Mouse (Mus musculus) kidney, embryonic 14.5 days (tissue): Measurements from ENCODE around the gene G6pc. TPM values are rescaled to one million over a fixed set of nuclear protein-coding genes. Genes with fewer than 3 reads are reported as not detected.

Experiments used
- ATAC-seq: fragments of 200-750 bp; cut with Nextera tagmentation; 2 replicates; pipeline ENCODE4 v1.8.0; 2017; ENCODE audit warnings: moderate number of reproducible peaks, mild to moderate bottlenecking, moderate TSS enrichment, moderate library complexity; ENCODE audit not compliant: low FRiP score, low TSS enrichment
- H3K27ac ChIP-seq: fragments of 300-500 bp; sonication (generic); 2 replicates; pipeline ENCODE4 v1.5.1; 2014; ENCODE audit warnings: low read depth, mild to moderate bottlenecking, low read length, moderate library complexity, mixed read lengths
- H3K27me3 ChIP-seq: fragments of 300-500 bp; sonication (generic); 2 replicates; pipeline ENCODE4 v1.6.1; 2014; ENCODE audit warnings: mild to moderate bottlenecking, low read length; ENCODE audit not compliant: control insufficient read depth, insufficient read depth
- H3K36me3 ChIP-seq: fragments of 300-500 bp; sonication (generic); 2 replicates; pipeline ENCODE4 v1.6.1; 2014; ENCODE audit warnings: low read length, mixed read lengths; ENCODE audit not compliant: control insufficient read depth, insufficient read depth
- H3K4me1 ChIP-seq: fragments of 300-500 bp; sonication (generic); 2 replicates; pipeline ENCODE4 v1.6.1; 2014; ENCODE audit warnings: low read length, mixed read lengths; ENCODE audit not compliant: control insufficient read depth, insufficient read depth
- H3K4me2 ChIP-seq: fragments of 300-500 bp; sonication (generic); replicated peaks from 2 replicates; pipeline ENCODE4 v1.6.1; 2014; ENCODE audit warnings: low read depth, mild to moderate bottlenecking, low read length
- H3K4me3 ChIP-seq: fragments of 300-500 bp; sonication (generic); 2 replicates; pipeline ENCODE4 v1.5.1; 2014; ENCODE audit warnings: mild to moderate bottlenecking, low read length
- H3K9ac ChIP-seq: fragments of 300-500 bp; sonication (generic); 2 replicates; pipeline ENCODE4 v1.6.1; 2014; ENCODE audit warnings: low read depth, mild to moderate bottlenecking, low read length, moderate library complexity
- H3K9me3 ChIP-seq: fragments of 300-500 bp; sonication (generic); 2 replicates; pipeline ENCODE4 v1.6.1; 2016; ENCODE audit warnings: low read length; ENCODE audit not compliant: control insufficient read depth
- WGBS: fragments of 180-500 bp; shearing (Covaris S2); extraction: QIAGEN DNeasy Blood & Tissue Kit; methylation state at CpG from one replicate; pipeline ENCODE4 v1.1.7; 2014; 5-methylcytosine and 5-hydroxymethylcytosine counted together
- polyA plus RNA-seq: library from polyadenylated mRNA; unstranded; fragments of >200 nt; fragmentation: Nextera tagmentation; extraction: Ambion mirVana; gene quantifications from 2 replicates; pipeline ENCODE4 v1.2.1, GENCODE M21; 2014

Gene G6pc
- polyA plus RNA-seq, 1 experiment from 2014 or later, result 0.08 TPM

DNA sequence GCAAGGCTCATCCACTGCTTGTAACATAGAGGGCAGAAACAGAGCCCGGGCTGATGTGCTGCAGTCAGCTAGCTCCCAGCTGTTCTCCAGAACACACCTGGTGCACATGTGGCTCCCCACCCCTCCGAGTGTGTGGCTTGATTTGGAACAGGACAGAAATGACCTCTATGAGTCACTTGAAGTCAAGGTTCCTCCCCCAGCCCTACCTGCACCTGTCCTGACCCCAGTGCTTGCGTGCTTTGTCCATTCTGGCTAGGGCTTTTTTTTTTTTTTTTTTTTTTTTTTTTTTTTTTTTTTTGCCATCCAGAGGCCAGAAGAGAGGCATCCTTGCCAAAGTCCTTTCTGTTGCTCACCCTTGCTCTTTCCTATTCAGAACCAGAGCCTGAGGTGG is 15.6 kb upstream of the G6pc start:
- H3K4me2 ChIP-seq, result no peak overlapping the region
- no peaks in the 10 kb centered on the region for H3K27me3 ChIP-seq
- no peaks in the 10 kb centered on the region for H3K9me3 ChIP-seq
- ATAC-seq, result no peak
- no peak overlapping the region for H3K4me3 ChIP-seq
- no peak overlapping the region for H3K9ac ChIP-seq
- WGBS, result 58% methylated on average over 3 of the region's 3 CpGs
- 0 out of 2 replicates have a peak, but pooled peaks cover 4% of the 10 kb centered on the region for H3K4me1 ChIP-seq
- H3K27ac ChIP-seq, result no peak overlapping the region
- no peaks in the 10 kb centered on the region for H3K36me3 ChIP-seq

DNA sequence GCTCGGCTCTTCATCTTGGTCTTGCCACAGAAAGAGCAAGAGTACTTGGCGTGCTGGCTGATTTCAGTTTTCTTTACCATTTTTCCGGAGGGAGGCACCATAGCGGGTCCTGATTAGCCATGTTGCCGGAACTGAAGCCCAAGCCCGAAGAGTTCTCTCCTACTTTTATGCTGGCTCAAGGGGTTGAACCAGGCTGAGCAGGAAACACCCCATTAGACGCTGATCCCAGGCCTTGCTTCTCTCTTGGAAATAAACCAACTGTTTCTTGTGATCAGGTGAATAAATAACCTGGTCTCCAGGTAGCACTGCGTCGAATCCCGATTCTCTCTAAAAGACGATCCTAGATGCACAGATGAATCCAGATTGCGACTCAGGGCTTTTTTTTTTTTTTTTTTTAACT is 13.9 kb upstream of the G6pc start:
- H3K9me3 ChIP-seq, result no peaks in the 10 kb centered on the region
- no peak overlapping the region for H3K4me3 ChIP-seq
- no peak for ATAC-seq
- no peaks in the 10 kb centered on the region for H3K36me3 ChIP-seq
- no peak overlapping the region for H3K27ac ChIP-seq
- H3K4me1 ChIP-seq, result 0 out of 2 replicates have a peak, but pooled peaks cover 4% of the 10 kb centered on the region
- no peak overlapping the region for H3K9ac ChIP-seq
- WGBS, result 83% methylated on average over 12 of the region's 12 CpGs
- no peak overlapping the region for H3K4me2 ChIP-seq
- H3K27me3 ChIP-seq, result no peaks in the 10 kb centered on the region

DNA sequence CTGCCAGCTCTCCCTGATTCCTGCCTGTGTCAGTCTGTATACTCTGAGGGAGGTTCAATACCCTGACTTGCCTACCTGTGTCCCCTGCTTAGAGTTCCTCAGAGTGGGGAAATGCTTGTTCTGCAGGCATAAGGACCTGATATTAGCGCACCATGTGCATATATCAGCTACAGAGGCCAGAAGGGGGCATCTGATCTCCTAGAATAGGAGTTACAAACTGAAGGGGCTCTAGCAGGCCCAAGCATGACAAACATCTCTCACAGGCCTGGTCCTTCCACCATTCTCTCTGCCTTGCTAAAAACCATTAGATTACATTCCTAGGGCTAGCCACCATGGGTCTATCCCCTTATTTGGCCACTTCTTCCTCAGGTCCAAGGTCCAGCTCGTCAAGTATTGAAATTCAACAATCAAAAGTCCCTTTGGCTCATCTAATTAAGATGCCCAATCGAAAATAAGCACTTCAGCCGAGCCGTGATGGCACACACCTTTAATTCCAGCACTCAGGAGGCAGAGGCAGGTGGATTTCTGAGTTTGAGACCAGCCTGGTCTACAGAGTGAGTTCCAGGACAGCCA is 12.8 kb upstream of the G6pc start:
- no peak for ATAC-seq
- H3K36me3 ChIP-seq, result no peaks in the 10 kb centered on the region
- no peak overlapping the region for H3K9ac ChIP-seq
- no peak overlapping the region for H3K4me3 ChIP-seq
- H3K4me2 ChIP-seq, result no peak overlapping the region
- H3K27ac ChIP-seq, result no peak overlapping the region
- no peaks in the 10 kb centered on the region for H3K9me3 ChIP-seq
- 81% methylated on average over 5 of the region's 5 CpGs for WGBS
- no peaks in the 10 kb centered on the region for H3K27me3 ChIP-seq
- H3K4me1 ChIP-seq, result 0 out of 2 replicates have a peak, but pooled peaks cover 4% of the 10 kb centered on the region

DNA sequence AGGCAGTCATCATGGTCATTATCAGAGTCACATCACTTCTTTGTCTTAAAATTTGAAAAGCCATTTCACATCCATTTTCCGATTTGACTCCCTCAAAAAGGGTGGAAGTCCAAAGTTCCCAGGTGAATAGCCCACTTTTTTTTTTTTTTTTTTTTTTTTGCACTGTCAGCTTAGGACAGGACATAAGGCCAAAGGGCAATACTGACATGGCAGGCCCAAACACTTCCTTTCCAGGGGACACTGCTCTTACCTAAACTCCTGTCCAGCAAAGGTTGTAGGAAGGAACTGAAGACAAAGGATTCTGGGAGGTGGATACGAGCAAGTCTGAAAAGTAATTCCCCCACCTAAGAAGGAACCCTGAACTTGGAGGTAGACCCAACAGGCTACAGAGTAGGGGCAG is 11.4 kb upstream of the G6pc start:
- H3K27ac ChIP-seq, result no peak overlapping the region
- H3K4me1 ChIP-seq, result peaks cover 12% of the 10 kb centered on the region
- no peaks in the 10 kb centered on the region for H3K36me3 ChIP-seq
- no peak overlapping the region for H3K4me3 ChIP-seq
- H3K9me3 ChIP-seq, result no peaks in the 10 kb centered on the region
- H3K27me3 ChIP-seq, result no peaks in the 10 kb centered on the region
- no peak for ATAC-seq
- H3K4me2 ChIP-seq, result no peak overlapping the region
- 88% methylated on average over 2 of the region's 2 CpGs for WGBS
- H3K9ac ChIP-seq, result no peak overlapping the region

DNA sequence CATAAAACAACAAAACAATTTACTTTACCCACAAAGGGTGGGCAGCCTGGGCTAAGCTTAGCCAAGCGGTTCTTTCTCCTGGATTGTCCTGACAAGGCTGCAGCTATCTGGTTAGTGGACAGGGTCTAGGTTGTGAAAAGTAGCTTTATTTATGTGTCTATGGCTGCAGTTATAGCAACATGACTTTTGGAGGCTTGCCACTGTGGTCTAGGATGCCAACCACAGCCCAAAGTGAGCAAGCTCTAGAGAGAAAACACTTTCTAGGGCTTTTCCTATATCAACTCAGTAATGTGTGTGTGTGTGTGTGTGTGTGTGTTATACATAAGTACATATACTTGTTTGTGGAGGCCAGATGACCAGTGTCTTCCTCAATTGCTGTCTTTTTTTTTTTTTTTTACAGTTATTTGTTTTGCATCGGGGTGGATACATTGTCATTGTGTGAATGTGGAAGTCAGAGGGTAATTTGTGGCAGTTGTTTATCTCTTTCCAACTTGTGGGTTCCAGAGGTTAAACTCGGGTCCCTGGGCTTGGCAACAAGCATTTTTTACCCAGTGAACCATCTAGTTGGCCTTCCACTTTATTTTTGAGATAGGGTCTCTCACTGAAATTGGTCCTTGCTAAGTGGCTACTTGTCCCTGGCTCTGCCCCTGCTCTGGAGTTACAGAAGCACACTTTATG is 9.7 kb upstream of the G6pc start:
- no peak for ATAC-seq
- Histone ChIP-seq H3K9me3 (no peaks in the 10 kb centered on the region), H3K4me3 (no peak overlapping the region), H3K36me3 (no peaks in the 10 kb centered on the region), H3K4me1 (peaks cover 12% of the 10 kb centered on the region), H3K9ac (no peak overlapping the region), H3K27me3 (no peaks in the 10 kb centered on the region), H3K27ac (no peak overlapping the region), H3K4me2 (no peak overlapping the region)
- 84% methylated on average over 3 of the region's 3 CpGs for WGBS

DNA sequence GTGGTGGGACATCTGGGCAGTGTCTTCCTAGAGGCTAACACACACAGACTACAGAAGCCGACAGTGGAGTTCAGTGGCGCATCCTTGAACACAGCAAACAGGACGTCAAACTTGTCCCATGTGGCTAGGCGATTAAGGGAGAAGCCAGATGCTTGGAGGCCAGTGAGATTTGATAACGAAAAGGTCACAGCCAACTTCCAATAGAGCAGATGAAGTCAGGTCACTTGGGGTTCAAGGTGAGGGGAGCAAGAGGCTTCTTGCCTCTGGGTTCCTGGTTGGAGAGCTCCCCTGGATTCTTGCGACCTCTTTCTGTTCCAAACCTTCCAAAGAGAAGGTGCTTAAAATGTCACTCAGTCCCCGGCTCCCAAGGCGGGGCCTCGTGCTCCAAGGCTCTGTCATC is 7.6 kb upstream of the G6pc start:
- ATAC-seq, result no peak
- 61% methylated on average over 9 of the region's 9 CpGs for WGBS
- H3K4me3 ChIP-seq, result no peak overlapping the region
- no peaks in the 10 kb centered on the region for H3K27me3 ChIP-seq
- H3K36me3 ChIP-seq, result no peaks in the 10 kb centered on the region
- H3K4me1 ChIP-seq, result peaks cover 12% of the 10 kb centered on the region
- no peak overlapping the region; the same call in 1 of the 2 replicates for H3K27ac ChIP-seq
- H3K9me3 ChIP-seq, result no peaks in the 10 kb centered on the region
- H3K4me2 ChIP-seq, result no peak overlapping the region
- no peak overlapping the region for H3K9ac ChIP-seq

DNA sequence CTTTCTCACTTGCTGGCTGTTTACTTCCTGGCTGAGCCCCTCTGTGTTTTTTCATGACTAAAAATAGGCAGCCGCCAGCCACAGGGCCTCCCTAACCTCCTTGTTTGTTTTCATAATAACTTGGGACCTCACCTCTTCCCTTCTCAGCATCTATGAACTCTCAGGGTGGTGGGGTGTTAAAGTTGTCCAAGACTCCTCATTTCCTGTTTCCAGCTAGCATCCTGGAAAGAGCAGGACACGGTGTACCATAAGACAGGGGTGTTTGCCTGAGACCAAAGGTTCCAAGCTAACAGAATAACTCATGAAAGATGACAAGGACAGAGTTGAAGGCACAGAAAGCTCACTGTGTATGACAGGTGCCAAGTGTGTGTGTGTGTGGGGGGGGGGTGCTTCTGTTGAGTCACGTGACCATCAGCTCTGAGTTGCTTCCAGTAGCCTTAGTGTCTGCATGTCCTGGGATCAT is 6.7 kb upstream of the G6pc start:
- Histone ChIP-seq H3K36me3 (no peaks in the 10 kb centered on the region), H3K4me3 (no peak overlapping the region), H3K27ac (peak overlapping the region; percentile 37; the same call in 1 of the 2 replicates), H3K4me2 (no peak overlapping the region), H3K4me1 (peaks cover 12% of the 10 kb centered on the region), H3K27me3 (no peaks in the 10 kb centered on the region), H3K9ac (no peak overlapping the region), H3K9me3 (no peaks in the 10 kb centered on the region)
- no peak; the same call in 1 of the 2 replicates for ATAC-seq
- 38% methylated on average over 3 of the region's 3 CpGs for WGBS

DNA sequence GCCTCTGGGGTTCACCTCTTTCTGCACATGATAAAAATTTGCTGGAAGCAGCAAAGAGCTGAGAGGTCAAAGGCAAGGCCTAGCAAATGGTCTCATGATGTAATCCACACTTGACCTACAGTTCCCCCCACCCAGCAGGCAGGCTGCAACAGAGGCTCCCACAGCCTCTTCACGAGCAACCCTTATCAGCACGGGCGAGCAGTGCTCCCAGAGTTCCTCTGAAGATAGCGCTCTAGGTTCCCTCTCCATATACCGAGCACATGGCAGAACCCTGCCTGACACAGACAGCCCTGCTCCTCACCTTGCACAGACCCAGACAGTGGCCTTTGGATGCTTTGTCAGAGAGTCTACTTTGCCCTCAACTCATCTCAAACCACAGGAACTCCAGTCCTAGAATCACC is 2.8 kb upstream of the G6pc start:
- ATAC-seq, result no peak
- 70% methylated on average over 3 of the region's 5 CpGs for WGBS

DNA sequence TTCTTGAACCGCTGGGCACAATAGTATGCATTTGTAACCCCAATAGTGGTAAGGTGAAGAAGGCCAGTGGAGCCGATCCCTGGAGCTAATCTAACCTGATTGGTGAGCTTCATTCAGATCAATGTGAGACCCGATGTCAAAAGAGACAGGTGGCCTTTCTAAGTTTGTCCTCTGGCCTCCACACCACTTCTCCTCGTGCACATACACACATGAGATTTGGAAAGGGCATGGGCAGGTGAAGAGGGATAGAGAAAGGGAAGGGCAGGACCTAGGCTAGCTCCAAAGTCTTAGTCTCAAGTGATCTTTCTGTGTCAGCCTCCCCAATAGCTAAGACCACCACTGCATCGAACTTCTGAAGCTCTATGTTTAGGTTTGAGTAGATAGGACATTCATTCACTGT is 2.8 kb downstream of the G6pc start:
- Histone ChIP-seq H3K4me1 (no peaks in the 10 kb centered on the region), H3K4me2 (no peak overlapping the region), H3K9ac (no peak overlapping the region), H3K9me3 (no peaks in the 10 kb centered on the region), H3K27ac (no peak overlapping the region), H3K4me3 (no peak overlapping the region), H3K36me3 (no peaks in the 10 kb centered on the region), H3K27me3 (no peaks in the 10 kb centered on the region)
- 79% methylated on average over 5 of the region's 5 CpGs for WGBS
- ATAC-seq, result no peak

More for the DNA sequence above, 2.8 kb upstream of the G6pc start:
- no peak overlapping the region for H3K27ac ChIP-seq
- no peaks in the 10 kb centered on the region for H3K27me3 ChIP-seq
- H3K4me2 ChIP-seq, result no peak overlapping the region
- no peak overlapping the region for H3K9ac ChIP-seq
- H3K9me3 ChIP-seq, result no peaks in the 10 kb centered on the region
- no peak overlapping the region for H3K4me3 ChIP-seq
- peaks cover 12% of the 10 kb centered on the region for H3K4me1 ChIP-seq
- H3K36me3 ChIP-seq, result no peaks in the 10 kb centered on the region
